Mouse (Mus musculus) CH12.LX (cell line): ENCODE measurements around the gene Son. TPM values are rescaled to one million over a fixed set of nuclear protein-coding genes. Genes with fewer than 3 reads are reported as not detected.

ENCODE experiments used
- RCOR1 ChIP-seq: conservative IDR thresholded peaks from 2 replicates; pipeline ENCODE4 v1.6.1; 2012; ENCODE audit warnings: low read depth, mild to moderate bottlenecking, inconsistent platforms, low read length, improper control_type of control experiment
- polyA plus RNA-seq: library from polyadenylated mRNA; unstranded; fragments of >175 nt; gene quantifications from 2 replicates; pipeline ENCODE4 v1.2.1, GENCODE M21; 2012; ENCODE audit warnings: low read depth; ENCODE audit not compliant: insufficient read length
- total RNA-seq, 2 experiments: library from RNA; depleted of rRNA; stranded (reverse); fragments of 300-350 nt in 1 of 2; fragments of >200 nt in 1 of 2; gene quantifications; 2 replicates each; pipeline ENCODE4 v1.2.3; 2012 to 2014

Son gene
- total and polyA plus RNA-seq, 3 experiments, result 126 to 271 (median 206) TPM

DNA sequence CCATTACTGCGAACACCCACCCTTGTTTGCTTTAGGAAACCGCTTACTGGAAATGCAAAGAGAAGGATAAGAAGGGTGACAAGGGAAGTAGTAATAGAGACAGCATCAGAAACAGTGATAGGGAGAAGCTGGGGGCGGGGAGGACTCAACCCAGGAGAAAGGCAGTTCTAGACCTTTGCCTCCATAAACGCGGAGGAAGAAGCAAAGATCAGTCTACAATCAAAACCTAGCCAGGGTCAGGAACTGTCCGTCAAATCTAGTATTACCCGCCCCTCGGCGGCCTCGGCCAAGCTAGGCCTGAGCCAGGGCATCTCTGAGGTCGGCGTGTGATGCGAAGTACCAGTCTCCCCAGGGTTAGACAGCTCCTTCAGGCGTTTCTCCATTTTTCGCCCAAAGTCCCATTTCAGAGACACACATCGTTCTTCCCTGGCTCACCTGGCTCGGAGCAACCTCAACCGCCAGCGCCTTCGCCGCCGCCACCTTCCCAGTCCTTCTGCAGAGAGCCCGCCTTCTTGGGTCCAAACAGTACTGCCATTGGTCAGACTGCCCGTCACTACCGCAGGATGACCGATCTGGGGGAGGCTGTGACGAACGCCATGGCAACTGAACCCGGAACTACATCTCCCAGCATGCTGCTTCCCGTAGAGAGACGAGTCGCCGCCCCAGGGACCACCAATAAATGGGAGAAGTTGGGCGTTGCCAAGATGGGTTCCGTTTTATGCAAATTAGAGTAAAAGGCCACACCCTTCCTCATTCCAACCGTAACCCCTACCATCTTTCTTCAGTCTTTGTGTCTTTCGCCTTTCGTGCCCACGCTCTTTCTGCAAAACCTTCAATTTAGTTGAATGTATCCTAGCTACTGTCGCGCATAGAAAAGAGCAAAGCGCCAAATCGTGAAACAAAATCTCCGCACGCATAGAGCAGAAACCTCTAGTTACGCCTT lies 81.1 kb downstream of the Son start, which contains the start of gene Cryzl1 (continued):
- TF ChIP-seq RCOR1, result no peak
- TF ChIP-seq, all 38 proteins: peak for 20

Other genes starting within 250 kb of the Son start
- 27.5 and 32.1 TPM in 2 replicates for gene Il10rb, start 241.3 kb upstream of the Son start, total RNA-seq (2012; rRNA removed)
- 34.8 and 36.1 TPM in 2 replicates for gene Il10rb, start 241.3 kb upstream of the Son start, total RNA-seq (2014; rRNA removed)
- 35.6 and 37.9 TPM in 2 replicates for gene Il10rb, start 241.3 kb upstream of the Son start, polyA plus RNA-seq
- 32.1 and 32.8 TPM in 2 replicates for gene Ifnar1, start 162.3 kb upstream of the Son start, total RNA-seq (2012; rRNA removed)
- 34.9 and 40.3 TPM in 2 replicates for gene Ifnar1, start 162.3 kb upstream of the Son start, total RNA-seq (2014; rRNA removed)
- gene Ifnar1, start 162.3 kb upstream of the Son start, polyA plus RNA-seq, result 40.1 and 49.4 TPM in 2 replicates
- 26.3 and 36.1 TPM in 2 replicates for gene Ifngr2, start 100.4 kb upstream of the Son start, total RNA-seq (2012; rRNA removed)
- gene Ifngr2, start 100.4 kb upstream of the Son start, total RNA-seq (2014; rRNA removed), result 29.6 and 32.1 TPM in 2 replicates
- gene Ifngr2, start 100.4 kb upstream of the Son start, polyA plus RNA-seq, result 38.8 and 39.2 TPM in 2 replicates
- gene Tmem50b, start 49.7 kb upstream of the Son start, total RNA-seq (2012; rRNA removed), result 6.1 and 9.7 TPM in 2 replicates
- gene Tmem50b, start 49.7 kb upstream of the Son start, total RNA-seq (2014; rRNA removed), result 12.7 and 14.5 TPM in 2 replicates
- gene Tmem50b, start 49.7 kb upstream of the Son start, polyA plus RNA-seq, result 15.9 TPM in 2 replicates
- gene Dnajc28, start 28.5 kb upstream of the Son start, total RNA-seq (2012; rRNA removed), result 1.1 and 1.8 TPM in 2 replicates
- gene Dnajc28, start 28.5 kb upstream of the Son start, total RNA-seq (2014; rRNA removed), result 0.97 and 1.2 TPM in 2 replicates
- gene Dnajc28, start 28.5 kb upstream of the Son start, polyA plus RNA-seq, result 0.47 and 0.55 TPM in 2 replicates
- 517 and 601 TPM in 2 replicates for gene Gart, start 554 bp upstream of the Son start, total RNA-seq (2012; rRNA removed)
- 347 and 356 TPM in 2 replicates for gene Gart, start 554 bp upstream of the Son start, total RNA-seq (2014; rRNA removed)
- 722 and 821 TPM in 2 replicates for gene Gart, start 554 bp upstream of the Son start, polyA plus RNA-seq
- gene Donson, start 41.3 kb downstream of the Son start, total RNA-seq (2012; rRNA removed), result 62.5 and 63.2 TPM in 2 replicates
- gene Donson, start 41.3 kb downstream of the Son start, total RNA-seq (2014; rRNA removed), result 63.9 and 71.5 TPM in 2 replicates
- 47.6 and 51.9 TPM in 2 replicates for gene Donson, start 41.3 kb downstream of the Son start, polyA plus RNA-seq
- 75.7 and 115 TPM in 2 replicates for gene Cryzl1, start 81.5 kb downstream of the Son start, total RNA-seq (2012; rRNA removed)
- gene Cryzl1, start 81.5 kb downstream of the Son start, total RNA-seq (2014; rRNA removed), result 111 and 125 TPM in 2 replicates
- 105 and 126 TPM in 2 replicates for gene Cryzl1, start 81.5 kb downstream of the Son start, polyA plus RNA-seq
- gene Itsn1, start 81.8 kb downstream of the Son start, total RNA-seq (2012; rRNA removed), result 33.2 and 46.3 TPM in 2 replicates
- gene Itsn1, start 81.8 kb downstream of the Son start, total RNA-seq (2014; rRNA removed), result 32.5 and 35.9 TPM in 2 replicates
- gene Itsn1, start 81.8 kb downstream of the Son start, polyA plus RNA-seq, result 54.5 and 68.6 TPM in 2 replicates